Mouse (Mus musculus): ENCODE data around the gene Ppp1r14d.

Ppp1r14d gene

DNA sequence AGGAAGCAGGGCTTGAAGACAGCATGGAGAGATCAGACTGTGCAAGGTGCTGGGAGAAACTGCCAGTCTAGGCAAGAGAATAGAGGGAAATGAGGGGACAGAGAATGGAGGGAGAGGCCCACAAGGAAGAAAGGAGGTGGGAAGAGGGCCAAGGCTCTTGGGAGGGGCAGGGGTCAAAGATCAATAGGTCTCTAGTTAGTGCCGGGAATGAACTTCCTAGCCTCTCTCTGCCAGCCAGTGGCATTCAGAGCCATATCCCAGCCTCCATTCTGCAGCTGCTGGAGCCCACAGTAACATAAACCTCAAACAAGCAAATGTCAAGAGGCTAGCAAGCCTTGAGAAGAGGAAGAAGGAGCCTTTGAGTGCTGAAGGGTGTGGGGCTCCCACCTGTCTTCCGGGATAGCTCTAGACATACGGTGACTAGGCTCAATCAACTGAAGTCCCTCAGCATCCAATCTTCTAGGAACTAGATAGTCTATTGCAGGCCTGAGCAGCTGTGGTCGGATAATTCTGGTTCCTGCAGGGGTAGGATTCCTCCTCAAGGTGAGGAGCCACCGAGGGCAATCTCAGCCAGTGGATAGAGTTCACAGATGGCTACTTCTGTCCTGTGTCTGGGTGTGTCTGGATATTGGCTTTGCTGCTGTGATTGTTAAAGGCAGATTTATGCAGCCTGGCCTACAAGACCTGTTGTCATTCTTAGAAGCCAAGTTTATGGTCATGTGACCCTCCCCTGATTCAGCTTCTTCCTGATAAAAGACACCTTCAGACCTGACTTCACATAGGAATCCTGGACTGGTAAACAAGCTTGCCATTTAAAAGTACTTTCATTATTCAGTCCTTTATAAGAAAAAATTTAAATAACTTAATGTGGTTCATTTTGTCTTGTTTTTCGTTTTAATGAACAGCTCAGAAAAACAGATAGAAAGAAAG, at the start of gene Ppp1r14d:
Ppp1r14d (minus strand) TSS at position 132 of the 930 bp plus-strand sequence.
- peak; percentile 64 to 70 for DNase-seq

- no peak for DNase-seq
Measured at GRCm38 (mm10) chr2:119277810-119278209, 48.1 kb upstream of the Ppp1r14d start.

GRCm38 (mm10) chr2:119276926-119277325, 47.2 kb upstream of the Ppp1r14d start:
- DNase-seq: no peak

- peak; percentile 59 to 77 for DNase-seq
Measured at GRCm38 (mm10) chr2:119274126-119274525, 44.4 kb upstream of the Ppp1r14d start.

DNA sequence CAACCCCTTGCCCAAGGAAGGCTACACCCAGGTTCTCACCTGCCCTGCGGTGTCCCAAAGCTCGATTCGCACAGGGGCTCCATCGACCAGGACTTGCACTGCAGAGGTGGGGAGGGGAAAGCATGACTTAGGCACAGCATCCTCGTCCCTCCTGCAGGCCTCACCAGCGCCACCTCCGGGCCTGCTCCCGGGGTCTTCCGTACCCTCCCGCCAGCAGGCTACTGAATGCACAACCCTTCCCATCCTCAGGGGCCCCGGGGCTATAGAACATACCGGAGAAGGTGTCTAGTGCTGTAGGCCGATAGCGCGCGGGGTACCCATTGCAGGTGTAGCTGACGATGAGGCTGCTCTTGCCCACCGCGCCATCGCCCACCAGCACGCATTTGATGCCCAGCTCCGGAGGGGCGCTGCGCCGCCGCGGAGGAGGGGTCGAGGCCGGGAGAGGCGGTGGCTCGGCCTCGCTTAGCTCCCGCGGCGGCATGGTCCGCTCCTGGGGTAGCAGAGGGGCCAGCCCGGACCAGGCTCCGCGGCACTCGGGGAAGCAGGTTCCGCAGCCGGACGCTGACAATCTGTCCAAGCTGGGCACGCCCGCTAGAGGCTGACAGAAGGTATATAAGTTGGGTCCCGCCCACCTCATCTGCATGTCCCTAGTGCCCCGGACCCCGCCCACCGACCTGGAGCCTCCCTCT, 41.1 kb upstream of the Ppp1r14d start, which contains the start of gene Rhov:
Rhov (minus strand) TSS at position 630 of the 689 bp plus-strand sequence.
- DNase-seq: peak; percentile 83 to 88

GRCm38 (mm10) chr2:119270286-119270642, 40.6 kb upstream of the Ppp1r14d start:
- DNase-seq: peak; percentile 38 to 63

DNA sequence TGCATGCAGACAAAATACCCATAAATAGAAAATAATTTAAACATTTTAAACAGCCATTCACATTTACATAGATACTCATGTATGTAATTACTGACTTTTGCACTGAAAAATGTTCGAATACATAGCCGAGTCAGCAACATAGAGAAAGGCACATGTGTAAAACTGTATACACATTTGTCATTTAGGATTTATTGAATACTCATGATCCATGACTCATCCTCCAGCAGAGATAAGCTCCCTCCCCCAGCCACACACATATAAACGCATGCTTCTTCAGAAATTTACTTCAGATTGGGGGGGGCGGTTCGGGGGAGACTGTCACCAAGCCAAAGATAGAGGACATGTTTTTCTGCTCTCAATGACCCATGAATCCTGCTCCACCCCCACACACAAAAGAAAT, 34.1 kb upstream of the Ppp1r14d start:
- DNase-seq: no peak

DNA sequence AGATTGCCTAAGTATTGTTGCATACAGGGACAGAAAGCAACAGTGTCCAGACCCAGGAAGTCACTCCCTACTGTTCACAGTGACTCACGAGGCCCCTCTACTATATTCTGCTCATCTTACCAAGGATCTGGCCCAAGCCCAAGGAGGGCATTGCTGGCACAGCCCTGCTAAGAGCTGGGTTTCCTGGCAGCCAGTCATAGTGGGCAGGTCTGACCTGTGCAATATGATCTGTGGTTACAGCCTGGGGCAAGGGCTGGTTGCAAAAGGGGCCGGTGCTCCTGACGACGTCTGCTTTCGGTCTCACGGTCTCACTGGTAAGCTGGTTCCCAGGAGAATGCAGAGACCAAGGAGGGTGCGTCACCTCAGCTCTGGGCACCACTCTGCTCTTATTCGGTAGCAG, 33.3 kb upstream of the Ppp1r14d start:
- peak; percentile 87 to 88 for DNase-seq

- DNase-seq: no peak
Measured at GRCm38 (mm10) chr2:119261326-119261725, 31.6 kb upstream of the Ppp1r14d start.

DNA sequence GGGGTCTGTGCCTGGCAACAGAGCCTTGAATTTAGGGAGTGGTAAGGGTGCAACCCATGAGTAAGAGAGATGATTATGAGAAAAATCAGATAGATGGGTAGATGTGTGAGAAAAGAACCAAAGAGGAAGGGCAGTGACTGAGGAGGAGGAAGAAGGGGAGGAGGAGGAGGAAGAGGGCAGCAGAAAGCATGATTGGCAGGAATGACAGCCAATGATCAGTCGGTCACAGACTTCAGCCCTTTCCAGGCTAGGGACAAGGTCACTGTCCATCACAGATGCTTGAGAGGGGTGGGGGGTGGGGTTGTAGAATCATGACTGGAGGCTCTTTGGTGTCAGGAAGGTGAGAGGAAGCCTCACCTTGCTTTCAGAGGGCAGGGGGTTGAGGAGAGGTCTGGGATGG, 30.8 kb upstream of the Ppp1r14d start:
- no peak for DNase-seq

DNA sequence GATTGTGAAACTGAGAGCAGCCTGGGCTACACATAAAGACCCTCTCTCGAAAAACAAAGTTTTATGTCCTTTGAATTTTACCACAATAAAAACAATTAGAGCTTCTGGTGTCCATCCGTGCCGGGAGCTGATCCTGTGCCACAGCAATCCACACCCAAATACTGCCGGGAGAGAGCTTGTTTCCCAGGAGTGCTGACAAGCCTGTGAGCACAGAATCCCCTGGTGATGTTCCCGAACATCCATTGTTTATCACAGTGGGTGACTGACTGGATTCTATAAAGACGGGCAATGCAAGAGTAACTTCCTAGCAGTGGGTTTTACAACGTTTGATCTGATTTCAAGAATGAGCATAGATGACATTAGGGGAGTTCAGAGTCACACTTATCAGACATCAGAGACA, 25.3 kb upstream of the Ppp1r14d start:
- DNase-seq: no peak

GRCm38 (mm10) chr2:119250826-119251478, 21.2 kb upstream of the Ppp1r14d start:
- peak; percentile 90 to 96 for DNase-seq

GRCm38 (mm10) chr2:119250377-119250776, 20.7 kb upstream of the Ppp1r14d start:
- no peak for DNase-seq

GRCm38 (mm10) chr2:119249592-119250061, 19.9 kb upstream of the Ppp1r14d start:
- peak; percentile 46 to 52 for DNase-seq

GRCm38 (mm10) chr2:119247904-119248303, 18.2 kb upstream of the Ppp1r14d start:
- no peak for DNase-seq

- no peak for DNase-seq
Measured at GRCm38 (mm10) chr2:119245246-119245645, 15.5 kb upstream of the Ppp1r14d start.

GRCm38 (mm10) chr2:119242548-119242947, 12.8 kb upstream of the Ppp1r14d start:
- DNase-seq: peak; percentile 63 to 83

DNA sequence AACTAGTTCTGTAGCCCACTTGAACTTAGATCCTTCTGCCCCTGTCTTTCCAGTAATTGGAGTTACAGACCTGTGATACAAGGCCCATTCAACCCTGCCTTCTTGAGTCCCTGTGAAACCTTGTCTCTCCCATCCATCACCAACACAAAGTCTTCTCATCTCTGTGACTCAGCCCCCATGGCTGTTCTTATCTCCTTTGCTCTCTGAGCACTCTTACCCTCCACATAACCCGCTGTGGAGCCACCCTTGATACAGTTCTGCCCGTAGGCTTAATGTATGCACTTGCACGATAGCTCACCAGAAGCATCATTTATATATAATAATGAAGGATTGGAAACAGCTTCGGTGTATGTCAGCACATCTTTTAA, 11.1 kb upstream of the Ppp1r14d start:
- DNase-seq: no peak

DNA sequence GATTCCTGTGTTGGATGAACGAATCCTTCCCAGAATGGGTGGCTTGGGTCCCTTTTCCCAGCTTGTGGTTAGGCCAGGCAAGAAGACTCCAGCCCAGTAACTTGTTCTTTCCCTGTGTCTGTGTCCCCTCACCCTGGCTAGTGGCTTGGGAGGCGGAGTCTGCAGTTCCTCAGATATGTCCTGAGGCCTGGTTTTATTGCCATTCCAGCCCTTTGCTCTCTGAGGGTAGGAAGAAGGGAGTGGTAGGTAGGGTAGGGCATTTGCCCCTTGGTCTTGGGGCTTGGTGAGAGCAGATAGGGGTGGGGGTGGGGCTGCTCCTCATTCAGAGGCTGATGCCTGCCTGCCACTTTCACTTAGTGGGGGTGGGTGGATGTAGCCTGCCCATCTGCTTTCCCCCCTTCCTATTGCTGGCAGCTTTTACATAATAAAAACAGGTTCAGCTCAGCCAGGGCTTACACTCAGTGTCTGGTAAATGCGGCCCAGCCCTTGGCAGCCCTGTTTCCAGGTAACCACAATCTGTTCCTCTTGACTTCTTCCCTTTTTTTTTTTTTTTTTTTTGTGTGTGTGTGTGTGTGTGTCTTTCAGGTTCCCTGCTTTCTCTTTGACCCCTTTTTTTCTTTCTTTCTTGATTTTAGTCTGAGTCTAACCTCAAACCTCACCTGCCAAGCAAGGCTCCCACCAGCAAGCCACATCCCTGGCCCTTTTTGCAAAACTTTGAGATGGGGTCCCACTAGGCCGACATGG, 10.5 kb upstream of the Ppp1r14d start:
- DNase-seq: peak in 1 of 2 experiments; percentile 27

DNA sequence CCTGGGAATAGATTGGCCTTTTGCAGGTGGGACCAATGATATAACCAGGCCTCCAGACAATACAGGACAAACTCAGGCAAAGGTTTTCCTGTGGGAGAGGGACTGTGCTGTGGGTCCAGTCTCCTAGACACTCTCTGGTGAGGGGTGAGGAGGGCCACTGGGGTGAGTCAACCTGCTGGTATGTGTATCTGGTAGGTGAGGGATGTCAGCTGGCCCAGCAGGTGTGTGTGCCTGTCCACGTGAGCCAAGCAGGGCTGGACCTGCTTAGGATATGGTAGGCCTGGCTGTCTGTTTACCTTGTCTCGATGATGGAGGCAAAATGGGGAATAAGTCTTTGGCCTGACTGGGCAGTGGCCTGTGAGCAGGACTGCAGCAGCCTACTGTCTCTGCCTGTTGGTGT, 9.0 kb upstream of the Ppp1r14d start:
- DNase-seq: peak; percentile 54 to 64

- peak in 1 of 2 experiments; percentile 62 for DNase-seq
Measured at GRCm38 (mm10) chr2:119237871-119238220, 8.1 kb upstream of the Ppp1r14d start.

GRCm38 (mm10) chr2:119237210-119237870, 7.6 kb upstream of the Ppp1r14d start, which contains the start of gene Spint1:
Gene Spint1 (plus strand): TSS chr2:119237362.
- peak; percentile 78 to 87 for DNase-seq

Measured in kidney, postnatal 36 days (tissue).